Mouse (Mus musculus) activated CD4-positive, CD25-positive, alpha-beta regulatory T cell (primary cell): Measurements from ENCODE around the gene Ctnna3. TPM values are rescaled to one million over a fixed set of nuclear protein-coding genes. Genes with fewer than 3 reads are reported as not detected.

Source experiments
- polyA plus RNA-seq, 2 experiments: library from polyadenylated mRNA; unstranded; fragments of 100-300 nt; shearing (Covaris generic); gene quantifications; one replicate each; pipeline ENCODE4 v1.2.1; 2017

Gene Ctnna3
- polyA plus RNA-seq = under 1 TPM in 1 of 2 experiments, not detected in 1; 0.16 TPM

DNA sequence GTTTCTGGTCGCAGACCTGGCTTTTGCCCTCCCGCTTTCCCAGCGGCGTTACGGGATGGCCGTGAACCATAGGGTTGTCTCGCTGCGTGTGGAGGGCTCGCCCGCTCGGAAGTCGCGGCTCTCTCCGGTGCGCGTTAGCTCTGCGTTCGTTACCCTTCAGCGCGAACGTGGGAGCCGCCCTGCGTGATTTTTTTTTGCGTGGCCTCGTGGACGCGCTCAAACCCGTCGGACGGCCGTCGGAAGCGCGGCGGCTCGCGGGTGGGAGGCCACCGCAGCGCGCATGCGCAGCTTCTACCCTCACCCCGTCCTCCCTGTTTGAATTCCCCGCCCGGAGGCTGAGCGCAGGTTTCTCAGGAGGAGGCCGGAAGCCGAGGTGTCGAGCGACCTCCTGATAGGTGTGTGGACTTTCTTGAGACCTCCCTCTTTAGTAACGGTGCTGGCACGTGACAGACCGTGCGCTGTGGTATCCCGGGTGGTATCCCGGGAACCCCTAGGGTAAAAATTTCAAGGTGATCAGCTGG lies at the start of gene Ctnna3:
Gene Ctnna3 (plus strand): TSS at position 314 of the 521 bp plus-strand sequence.

DNA sequence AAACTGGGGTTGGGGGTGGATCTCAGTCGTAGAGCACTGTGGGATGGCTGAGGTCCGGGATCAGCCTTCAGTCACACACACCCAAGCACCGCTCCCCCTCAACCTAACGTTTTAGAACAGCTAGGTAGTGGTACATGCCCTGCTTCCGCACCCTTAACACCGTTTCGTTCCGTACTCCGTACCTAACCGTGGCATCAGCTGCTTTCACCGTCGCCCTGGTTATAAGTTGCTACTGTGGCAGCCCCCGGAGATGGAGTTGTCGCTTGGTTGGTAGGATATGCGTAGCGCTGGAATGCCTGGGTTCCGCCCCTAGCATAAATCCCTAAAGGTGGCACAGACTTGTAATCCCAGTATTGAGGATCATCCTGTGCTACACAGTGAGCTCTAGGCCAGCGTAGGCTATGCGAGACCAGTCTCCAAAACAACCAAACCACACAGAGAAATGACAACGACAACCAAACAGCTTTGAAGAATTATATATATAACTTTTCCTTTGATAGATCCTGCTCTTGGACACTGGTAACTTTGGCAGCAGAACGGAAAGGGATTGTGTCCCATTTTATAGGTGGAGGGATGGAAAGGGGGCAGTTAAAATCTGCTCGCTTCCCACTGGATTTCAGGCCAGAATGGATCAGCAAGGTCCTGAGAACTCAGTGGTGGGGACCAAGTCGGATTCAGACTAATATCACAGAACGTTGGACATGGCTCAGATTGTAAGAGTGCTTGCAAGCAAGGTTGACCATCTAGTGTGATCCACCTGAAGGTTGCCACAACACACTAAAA lies 48.2 kb upstream of the Ctnna3 start, which contains the start of gene Sirt1:
Gene Sirt1 (minus strand): TSS at position 207 of the 783 bp plus-strand sequence.

DNA sequence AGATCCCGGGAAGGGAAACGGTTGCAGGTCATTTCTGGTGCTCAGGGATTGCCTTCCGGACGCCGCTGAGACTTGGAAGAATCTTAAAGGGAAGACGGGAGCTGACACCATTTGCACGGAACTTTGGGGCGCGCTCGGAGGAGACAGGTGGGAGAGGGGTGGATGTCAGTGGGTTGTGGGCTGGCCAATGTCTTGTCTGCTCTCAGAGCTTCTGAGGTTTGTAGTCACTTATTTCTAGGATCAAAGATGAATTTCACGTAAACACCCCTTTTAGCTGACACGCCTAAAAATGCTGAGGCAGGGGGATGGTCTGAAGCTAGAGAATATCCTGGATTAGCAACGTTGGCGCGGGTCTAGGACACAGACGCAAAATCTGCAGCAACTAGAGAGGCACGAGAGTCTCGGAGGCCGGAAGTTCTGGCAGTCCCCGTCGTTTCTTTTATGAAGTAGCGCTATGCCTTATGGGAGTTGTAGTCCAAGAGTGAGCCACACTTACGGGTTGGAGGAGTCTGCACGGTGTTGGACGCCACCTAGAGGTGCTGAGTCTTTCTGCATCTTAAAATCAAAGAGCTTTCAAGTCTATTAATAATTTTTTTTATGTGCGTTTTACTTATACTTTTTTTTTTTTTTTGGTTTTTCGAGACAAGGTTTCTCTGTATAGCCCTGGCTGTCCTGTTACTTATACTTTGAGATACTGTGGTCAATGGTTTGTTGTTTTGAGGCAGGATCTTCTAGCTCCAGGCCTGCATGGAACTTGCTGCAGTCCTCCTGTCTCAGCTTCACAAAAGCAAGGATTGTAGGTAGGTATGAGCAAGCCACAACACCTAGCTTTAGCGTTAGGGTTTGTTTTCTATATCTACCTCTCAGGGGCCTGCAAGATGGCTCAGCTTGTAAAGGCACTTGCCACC lies 47.3 kb upstream of the Ctnna3 start, which contains the start of gene Dnajc12:
Gene Dnajc12 (plus strand): TSS at position 72 of the 908 bp plus-strand sequence.

DNA sequence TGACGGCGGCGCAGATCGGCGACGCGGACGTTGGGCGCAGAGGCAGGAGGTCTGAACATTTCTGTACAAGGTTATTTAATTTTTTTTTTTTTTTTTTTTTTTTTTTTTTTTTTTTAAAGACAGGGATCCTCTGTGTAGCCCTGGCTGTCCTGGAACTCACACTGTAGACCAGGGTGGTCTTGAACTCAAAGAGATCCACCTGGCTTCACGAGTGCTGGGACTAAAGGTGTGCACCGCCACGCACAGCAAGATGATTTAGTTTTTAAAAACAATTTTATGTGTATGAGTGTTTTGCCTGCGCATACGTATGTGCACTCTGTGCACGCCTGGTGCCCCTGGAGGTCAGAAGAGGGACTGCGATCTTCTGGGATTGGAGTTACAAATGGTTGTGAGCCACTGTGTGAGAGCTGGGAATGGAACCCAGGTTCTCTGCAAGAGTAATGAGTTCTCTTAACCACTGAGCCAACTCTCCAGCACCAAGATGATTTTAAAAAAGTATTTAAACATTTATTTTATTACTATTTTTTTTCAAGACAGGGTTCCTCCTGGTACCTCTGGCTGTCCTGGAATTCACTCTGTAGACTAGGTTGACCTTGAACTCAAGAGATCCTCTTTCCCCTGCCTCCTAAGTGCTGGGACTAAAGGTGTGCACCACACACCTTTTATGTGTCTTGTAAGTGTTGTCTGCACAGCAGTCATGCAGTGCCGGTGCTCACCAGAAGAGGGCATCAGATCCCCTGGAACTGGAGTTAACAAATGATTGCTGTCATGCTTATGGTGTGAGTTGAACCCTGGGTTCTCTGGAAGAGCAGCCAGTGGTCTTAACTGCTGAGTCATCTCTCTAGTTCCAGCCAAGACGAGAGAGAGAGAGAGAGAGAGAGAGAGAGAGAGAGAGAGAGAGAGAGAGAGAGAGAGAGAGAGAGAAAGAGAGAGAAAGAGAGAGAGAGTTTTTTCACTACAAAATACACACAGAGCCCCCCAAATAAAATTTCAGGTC lies 7.9 kb upstream of the Ctnna3 start, which contains the start of gene Gm7075:
Gene Gm7075 (minus strand): TSS at position 51 of the 997 bp plus-strand sequence.

DNA sequence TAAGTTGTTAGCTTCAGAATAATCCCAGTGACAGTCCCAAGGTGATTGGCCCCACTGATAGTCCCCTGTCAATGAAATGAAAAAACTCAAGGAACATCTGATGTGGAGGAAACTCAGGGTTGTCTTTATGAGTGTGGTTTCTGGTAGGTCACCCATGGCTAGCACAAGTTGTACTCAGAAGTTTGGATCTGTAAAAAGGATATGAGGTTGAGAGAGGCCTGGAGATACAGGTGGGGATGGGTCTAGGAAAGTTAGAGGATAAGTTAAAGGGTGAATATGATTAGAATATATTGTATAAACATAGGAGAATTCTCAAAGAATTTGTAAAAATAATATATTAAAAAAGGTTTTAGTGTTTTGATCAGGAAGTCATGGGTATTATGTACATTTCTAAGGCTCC lies 497.4 kb downstream of the Ctnna3 start, which contains the start of gene Gm10118:
Gene Gm10118 (minus strand): TSS at position 101 of the 400 bp plus-strand sequence.

DNA sequence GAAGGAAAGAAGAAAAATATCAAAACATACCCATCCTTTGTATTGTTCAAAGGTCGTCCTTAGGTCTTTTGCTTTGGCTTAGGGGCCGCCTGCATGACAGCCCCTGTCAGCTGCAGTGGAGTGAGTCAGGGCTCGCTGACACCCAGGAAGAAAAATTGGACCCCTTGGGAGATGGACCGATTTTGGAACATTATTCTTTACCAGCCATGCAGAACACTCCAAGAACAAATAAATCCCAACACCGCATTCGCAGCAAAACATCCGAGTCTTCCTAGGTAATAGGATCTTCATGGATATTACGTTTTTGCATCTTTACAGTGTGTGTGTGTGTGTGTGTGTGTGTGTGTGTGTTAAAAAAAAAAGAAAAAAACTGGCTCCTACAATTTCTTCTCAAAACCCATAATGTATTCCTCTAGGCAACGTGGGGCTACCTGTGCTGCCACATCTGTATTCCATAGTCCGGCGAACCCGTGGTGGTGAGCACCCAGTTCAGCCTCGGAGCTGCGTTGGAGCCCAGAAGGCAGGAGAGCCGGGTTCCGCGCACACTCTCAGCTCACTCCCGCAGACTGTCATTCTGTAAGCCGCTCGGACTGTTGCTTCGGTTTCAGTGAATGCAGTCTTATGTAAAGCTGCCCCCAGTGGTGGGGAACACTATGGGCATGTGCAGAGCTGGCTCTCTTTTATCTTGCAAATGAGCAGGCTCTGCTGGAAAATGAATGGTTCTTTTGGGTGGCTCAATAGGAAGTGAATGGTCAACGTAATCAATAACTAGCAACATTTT lies 660.0 kb downstream of the Ctnna3 start, which contains the start of gene Lrrtm3:
Gene Lrrtm3 (minus strand): TSS at position 598 of the 781 bp plus-strand sequence.

Other genes with a start within 250 kb of the Ctnna3 start
- under 1 TPM in 1 of 2 experiments, not detected in 1; 0.60 TPM for gene Mypn, start 226.1 kb upstream of the Ctnna3 start, polyA plus RNA-seq
- gene Herc4, start 186.3 kb upstream of the Ctnna3 start, polyA plus RNA-seq = 100 to 1,000 TPM; 115 to 152 TPM
- 10 to 100 TPM; 18.8 to 22.7 TPM for gene Sirt1, start 48.4 kb upstream of the Ctnna3 start, polyA plus RNA-seq
- 1 to 10 TPM; 3.4 to 4.3 TPM for gene Dnajc12, start 47.7 kb upstream of the Ctnna3 start, polyA plus RNA-seq
- not detected for gene Gm7075, start 8.3 kb upstream of the Ctnna3 start, polyA plus RNA-seq